Mouse (Mus musculus) layer of hippocampus, adult 9-11 months (tissue): Measurements from ENCODE around the gene Il9r.

Experiments
- DNase-seq: peaks from one replicate; pipeline ENCODE4 v3.0.0; 2022

Gene Il9r

GRCm38 (mm10) chr11:32200075-32200601, at the start of gene Il9r:
TSS of gene Il9r (minus strand) at chr11:32200279.
- DNase-seq = no peak

GRCm38 (mm10) chr11:32248350-32248749, 48.3 kb upstream of the Il9r start:
- DNase-seq = no peak

DNA sequence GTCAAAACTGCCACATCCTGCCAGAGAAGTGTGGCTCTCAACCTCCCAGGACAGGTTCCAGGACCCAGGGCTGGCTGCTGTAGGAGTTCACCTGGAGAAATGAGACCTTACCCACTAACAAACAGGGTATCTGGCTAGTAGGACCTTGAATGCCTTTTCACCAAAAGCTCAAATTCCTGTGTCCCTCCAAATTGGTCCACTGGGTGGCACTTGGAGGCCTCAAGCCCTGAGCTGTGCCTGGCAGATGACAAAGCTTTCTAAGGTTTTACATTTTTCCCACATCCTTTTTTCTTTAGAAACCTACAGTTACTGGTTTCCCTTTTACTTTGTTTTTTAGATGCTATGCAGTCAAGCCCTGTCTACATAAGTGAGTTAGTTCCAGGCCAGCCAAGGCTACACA, 47.0 kb upstream of the Il9r start:
- DNase-seq = no peak

DNA sequence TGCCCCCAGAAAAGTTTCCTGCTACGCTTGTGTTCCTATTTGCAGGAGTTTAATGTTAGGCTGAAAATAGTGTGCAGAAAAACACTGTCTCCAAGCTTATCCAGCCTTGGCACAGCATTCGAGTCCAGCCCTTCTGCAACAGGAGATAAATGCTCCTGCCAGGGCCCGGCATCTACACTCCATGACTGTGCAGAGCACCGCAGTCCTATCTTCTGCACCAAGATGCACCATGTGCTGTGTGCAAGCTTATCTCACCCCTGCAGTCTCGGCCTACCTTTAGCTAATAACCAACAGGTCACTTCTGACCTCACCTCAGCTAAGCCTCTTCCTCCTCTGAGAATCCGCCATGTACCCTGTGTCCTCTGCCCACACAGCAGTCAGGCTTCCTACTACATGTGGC, 45.5 kb upstream of the Il9r start:
- DNase-seq = no peak

DNA sequence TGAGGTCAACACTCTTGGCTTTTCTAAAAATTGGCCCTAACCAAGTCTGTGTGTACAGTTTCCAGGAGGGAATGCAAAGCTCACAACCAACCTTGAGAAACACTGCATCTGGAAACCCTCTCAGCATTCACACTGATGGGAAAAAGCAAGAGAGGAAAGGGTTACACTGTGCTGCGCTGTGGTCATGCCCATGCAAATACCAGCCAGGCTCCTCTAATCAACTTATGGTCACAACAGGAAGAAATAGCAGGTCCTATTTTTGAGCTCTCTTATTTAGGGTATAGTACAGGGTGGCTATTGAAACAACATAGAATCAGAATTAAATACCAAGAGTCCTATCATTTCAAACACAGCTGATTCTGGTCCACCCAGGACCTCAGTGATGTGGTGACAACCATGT, 44.5 kb upstream of the Il9r start:
- DNase-seq = no peak

- no peak for DNase-seq
Measured at GRCm38 (mm10) chr11:32244064-32244463, 44.0 kb upstream of the Il9r start.

DNA sequence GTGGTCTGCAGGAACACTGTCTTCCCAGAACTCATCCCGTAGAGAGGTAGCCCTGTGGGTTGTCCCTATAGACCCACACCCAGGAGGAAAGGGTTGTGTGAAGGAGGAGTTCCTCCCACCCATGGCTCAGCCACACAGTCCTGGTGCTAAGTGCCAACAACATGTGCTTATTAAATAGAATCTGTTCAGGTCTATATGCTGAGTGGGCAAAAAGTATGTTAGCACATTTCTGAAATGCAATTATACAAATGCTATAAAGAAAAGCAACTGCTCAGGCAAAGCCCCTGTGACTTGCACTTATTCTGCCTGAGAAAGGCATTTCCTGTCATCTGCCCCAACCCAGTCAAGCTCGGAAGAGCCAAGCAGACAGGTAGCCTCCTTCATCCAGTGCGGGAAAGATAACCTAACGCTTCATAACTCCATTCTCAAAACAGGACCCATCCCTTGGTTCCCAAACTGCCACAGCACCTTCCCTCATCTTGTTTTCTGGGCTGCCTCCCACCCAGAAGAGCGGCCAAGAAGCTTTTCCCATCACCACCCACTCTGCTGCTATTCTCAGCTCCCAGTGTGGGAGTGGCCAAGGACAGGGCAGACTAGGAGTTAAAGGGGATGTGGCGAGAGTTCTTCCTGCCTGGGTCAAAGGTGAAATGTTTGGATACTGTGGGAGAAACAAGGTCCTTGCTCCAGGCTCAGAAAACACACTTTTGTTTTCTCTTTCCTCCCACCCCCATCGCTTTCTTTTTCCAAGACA, 43.3 kb upstream of the Il9r start:
- DNase-seq = no peak

DNA sequence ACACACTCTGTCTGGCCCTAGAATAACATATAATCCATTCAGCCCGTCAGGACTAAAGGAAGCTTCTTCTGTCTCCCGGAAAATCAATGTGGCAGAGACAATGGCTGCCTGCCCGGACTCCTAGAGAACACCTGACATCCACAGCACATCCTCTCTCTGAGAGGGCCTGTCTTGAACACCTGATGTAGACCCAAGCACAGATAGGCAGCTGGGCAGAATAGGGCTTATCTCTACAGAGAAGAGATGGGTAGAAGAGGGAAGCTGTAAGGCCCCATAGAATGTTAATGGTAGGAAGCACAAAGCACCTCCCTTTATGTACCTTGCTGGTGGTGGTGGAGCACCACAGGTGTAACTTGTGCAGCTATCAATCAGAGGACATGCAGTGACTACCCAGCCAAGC, 42.1 kb upstream of the Il9r start:
- no peak for DNase-seq

DNA sequence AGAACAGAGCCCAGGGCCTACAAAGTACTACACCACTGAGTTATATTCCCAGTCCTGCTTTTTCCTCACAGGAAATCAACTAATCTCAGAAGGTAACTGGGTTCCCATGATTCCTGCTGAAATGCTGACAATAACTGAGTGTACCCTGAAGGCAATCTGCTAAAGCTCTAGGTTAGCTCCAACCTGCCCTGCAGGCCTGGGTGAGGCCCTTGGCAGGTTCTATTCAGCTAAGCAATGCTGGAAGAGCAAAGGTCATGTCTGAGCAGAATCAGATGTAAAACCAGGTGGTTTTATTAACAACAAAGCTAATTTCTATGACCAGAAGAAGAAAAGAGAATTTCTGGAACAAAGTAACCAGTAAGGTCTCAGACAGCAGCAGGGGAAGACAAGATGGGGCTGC, 41.3 kb upstream of the Il9r start:
- DNase-seq = no peak

DNA sequence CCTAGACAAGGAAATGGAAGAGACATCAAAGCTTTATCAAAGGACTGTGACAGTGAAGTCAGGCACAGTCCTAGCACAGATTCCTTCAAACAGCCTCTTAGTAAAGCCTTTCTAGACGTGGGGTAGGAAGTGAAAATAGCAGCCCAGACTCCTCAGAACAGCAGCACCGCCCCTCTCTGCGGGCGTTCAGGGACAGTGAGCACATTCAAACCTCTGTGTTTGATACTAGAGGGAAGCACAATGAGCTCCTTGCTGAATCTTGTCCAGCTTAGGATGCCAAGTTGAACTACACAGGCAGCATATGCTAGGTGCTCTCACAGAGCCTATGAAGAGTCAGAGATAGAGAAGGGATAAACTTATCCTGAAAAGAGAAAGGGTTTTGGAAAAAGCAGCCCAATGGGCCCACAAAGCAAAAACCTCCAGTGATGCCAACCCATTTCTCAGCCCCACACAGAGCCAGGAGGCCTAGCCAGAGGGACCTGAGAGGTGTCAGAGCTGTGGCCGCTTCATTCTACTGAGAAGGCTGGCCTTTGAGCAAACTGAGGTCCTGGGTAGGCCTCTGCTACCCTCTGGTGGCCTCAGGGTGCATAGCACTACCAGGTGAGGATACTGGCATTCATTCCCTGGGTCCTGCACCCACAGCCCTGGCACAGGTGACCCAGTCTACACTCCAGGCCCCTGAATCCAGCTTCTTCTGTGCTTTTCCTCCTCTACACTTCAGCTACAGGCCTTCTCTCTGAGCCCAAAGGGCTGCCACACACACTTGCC, 38.2 kb upstream of the Il9r start:
- peak; percentile 65 for DNase-seq

DNA sequence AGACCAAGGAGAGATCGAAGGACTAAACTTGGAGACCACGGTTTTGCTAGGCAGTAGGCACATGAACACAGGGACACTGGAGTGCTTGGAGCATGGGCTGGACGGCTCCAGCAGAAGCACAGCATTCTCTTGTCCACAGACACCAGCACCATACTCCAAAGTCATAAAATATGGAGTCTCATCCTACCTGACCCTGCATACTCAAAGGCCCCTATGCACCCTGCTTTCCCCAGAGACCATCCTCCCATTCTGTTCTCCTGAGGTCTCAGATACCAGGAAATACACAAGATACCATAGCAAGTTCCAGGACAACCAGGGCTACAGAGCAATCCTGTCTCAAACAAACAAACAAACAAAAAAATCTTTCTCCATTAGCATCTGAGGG, 37.3 kb upstream of the Il9r start:
- DNase-seq = no peak

DNA sequence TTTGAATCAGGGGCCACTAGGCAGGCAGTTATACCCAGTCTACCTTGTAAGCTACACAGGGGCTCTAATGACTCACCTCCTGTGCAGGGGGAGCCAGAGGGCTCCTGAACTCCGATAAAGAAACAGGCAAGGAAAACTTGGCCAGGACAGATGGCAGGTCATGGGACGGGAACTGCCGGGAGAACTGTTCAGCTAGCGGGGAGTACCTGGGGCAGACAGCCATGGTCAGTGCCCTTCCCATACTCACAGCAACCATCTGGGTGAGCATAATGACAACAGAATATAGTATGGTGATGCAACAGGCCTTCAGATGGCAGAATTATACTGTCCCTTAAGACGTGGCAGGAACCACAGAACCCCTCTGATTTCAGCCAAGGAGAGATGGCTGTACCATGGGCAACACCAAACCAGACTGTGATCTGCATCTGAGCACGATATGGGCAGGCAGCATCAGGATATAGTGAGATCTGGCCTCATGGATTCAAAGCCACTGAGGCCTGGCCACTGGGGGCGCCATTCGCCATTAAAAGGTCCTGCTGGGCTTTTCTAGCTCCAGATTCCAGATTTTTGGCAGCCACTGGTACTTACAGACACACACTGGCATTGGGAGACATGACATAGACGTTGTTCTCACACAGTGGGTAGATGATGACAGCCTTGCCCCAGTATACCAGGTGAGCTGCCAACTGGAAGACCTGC, 36.8 kb upstream of the Il9r start:
- DNase-seq = peak; percentile 46

- DNase-seq = no peak
Measured at GRCm38 (mm10) chr11:32236132-32236531, 36.1 kb upstream of the Il9r start.

DNA sequence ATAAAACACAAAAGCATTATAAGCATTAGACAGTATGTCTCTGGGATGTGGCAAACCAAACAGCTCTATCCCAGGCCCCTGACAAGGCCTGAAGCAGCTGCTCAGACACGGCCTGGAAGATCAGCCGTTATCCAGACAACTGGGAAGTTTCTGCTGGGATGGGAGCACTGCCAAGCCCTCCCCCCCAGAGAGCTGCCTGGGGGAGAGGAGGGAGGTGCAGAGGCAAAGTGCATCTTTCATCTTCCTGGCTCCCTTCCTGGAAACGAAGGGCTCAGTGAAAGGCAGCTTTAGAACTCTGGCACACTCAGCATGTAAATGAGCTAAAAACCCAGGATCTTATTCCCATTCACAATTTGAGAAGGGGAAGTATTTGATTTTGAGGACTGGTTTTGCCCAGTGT, 35.6 kb upstream of the Il9r start:
- peak; percentile 61 for DNase-seq

- DNase-seq = peak; percentile 14
Measured at GRCm38 (mm10) chr11:32234816-32235485, 34.9 kb upstream of the Il9r start.

DNA sequence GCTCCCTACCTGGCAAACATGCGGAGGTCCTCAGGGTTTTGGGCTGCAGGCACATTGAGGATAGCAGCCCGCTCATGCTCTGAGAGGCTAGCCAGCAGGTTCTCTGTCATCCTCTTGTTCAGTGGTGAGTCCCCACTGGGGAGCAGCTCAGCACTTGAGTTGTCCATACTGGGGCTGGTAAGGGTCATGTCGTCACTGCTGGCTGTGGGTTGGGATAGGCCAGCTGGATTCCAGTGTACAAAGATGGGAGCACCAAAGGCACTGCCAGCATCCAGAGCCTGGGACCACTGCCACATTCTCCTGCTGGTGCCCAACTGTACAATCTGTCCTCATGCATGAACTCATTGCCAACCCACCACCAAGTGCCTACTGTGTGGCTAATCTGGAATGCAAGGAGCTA, 33.8 kb upstream of the Il9r start:
- peak; percentile 53 for DNase-seq

- no peak for DNase-seq
Measured at GRCm38 (mm10) chr11:32232848-32233247, 32.8 kb upstream of the Il9r start.

DNA sequence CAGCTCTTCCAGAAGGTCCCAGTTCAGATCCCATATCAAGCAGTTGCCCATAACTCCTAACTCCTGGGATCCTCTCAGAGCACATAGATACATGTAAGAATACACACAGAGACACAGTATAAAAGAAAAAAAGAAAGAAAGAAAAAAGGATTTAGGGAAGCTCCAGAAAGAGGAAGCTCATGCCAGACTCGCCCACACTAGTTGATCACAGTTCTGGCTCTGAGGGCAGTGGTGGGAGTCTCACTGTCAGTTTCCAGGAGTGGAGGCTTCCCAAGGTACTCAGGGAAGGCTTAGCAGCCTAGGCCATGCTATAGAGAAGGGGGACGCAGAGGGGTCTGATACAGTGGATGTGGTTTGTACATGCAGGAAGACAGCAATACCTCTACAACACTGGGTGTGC, 31.0 kb upstream of the Il9r start:
- DNase-seq = no peak

- peak; percentile 70 for DNase-seq
Measured at GRCm38 (mm10) chr11:32230220-32230619, 30.1 kb upstream of the Il9r start.

DNA sequence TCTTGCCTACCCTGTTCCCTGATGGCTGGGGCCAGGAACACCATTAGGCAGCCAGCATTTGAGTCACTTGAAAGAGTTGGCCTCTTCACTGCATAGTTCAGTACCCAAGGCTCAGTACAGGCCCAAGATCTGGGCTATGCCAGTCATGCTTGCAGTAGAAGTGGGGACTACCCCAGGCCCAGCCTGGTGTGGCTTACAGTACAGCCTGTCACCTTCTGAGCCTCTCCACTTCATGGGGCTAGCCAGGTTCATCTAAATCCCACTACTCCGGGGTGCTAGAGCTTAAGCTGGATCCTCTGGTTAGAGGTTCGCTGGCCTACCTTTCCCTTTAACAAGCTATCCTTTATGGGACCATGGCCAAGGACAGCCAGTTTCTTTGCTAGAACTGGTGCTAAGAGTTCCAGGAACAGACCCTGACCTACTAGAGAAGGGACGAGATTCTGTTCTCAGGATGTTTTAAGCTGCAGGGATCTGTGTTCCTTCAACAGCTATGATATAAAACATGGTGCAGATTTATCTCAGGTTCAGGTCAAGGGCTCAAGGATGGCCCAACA, 28.3 kb upstream of the Il9r start:
- DNase-seq = no peak

DNA sequence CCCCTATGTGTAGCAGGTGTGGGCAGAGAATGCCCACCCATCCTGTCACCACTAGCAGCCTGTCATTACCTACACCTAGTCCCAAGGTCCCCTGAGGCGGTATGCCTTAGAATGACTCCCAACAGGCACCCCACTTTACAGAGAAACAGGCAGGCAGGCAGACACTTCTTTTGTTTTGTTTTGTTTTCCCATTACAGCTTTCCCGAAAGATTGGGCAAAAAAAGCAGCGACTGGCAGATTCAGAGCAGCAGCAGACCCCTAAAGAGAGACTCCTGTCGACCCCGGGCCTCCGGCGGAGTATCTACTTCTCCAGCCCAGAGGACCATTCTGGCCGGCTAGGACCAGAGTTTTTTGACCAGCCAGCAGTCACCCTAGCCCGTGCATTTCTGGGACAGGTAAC, 27.5 kb upstream of the Il9r start:
- no peak for DNase-seq

DNA sequence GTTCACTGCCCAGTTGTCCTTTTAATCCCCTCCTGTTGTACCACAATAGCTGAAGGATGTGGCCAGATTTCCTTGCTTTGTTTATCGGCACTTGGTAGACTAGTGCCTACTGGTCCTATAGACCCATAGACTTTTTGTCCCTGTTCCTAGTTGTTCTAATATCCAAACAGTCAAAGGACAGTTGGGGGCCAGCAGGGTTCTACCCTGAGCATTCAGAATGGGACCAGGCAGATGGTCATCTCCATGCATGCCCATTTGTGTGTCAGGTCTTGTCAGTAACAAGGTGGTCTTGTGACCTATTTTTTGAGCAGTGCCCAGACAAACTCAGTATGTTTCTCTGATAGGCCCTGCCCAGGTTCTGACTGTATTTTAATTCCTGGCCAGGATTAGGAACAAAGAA, 27.0 kb upstream of the Il9r start:
- no peak for DNase-seq
